Mouse (Mus musculus) bone marrow, adult 2 months (tissue): ENCODE results near the gene 1700016K19Rik. TPM values are rescaled to one million over a fixed set of nuclear protein-coding genes. Genes with fewer than 3 reads are reported as not detected.

Experiments
- H3K27ac ChIP-seq: fragments of 200-500 bp; 2 replicates; pipeline ENCODE4 v1.5.1; 2012; ENCODE audit warnings: low read depth, mild to moderate bottlenecking, control low read depth, inconsistent platforms, low read length; ENCODE audit not compliant: control insufficient read depth, poor library complexity, insufficient read depth
- H3K4me1 ChIP-seq: fragments of 200-500 bp; 2 replicates; pipeline ENCODE4 v1.6.1; 2011; ENCODE audit warnings: low read length; ENCODE audit not compliant: control insufficient read depth, insufficient read depth
- H3K4me3 ChIP-seq: fragments of 200-500 bp; replicated peaks from 2 replicates; pipeline ENCODE3; 2011; ENCODE audit warnings: mild to moderate bottlenecking, low read depth, low read length, control low read depth; ENCODE audit not compliant: control insufficient read depth
- CTCF ChIP-seq: fragments of 200-500 bp; IDR thresholded peaks from 2 replicates; pipeline ENCODE4 v1.5.1; 2011; ENCODE audit warnings: low read length, control low read depth; ENCODE audit not compliant: control insufficient read depth, insufficient read depth
- POLR2A ChIP-seq: fragments of 200-500 bp; IDR thresholded peaks from 2 replicates; pipeline ENCODE4 v1.6.1; 2011; ENCODE audit warnings: low read depth, mild to moderate bottlenecking, control low read depth, low read length, borderline replicate concordance; ENCODE audit not compliant: control insufficient read depth
- WGBS: fragments of 180-500 bp; shearing (Covaris S2); methylation state at CpG from one replicate; pipeline ENCODE4 v1.1.7; 2018; 5-methylcytosine and 5-hydroxymethylcytosine counted together
- polyA plus RNA-seq: library from polyadenylated mRNA; stranded (reverse); fragments of >200 nt; gene quantifications from 2 replicates; pipeline ENCODE4 v1.2.4, GENCODE M21; 2011; ENCODE audit warnings: low replicate concordance; ENCODE audit not compliant: missing spikeins, insufficient read depth, insufficient read length

1700016K19Rik gene
- polyA plus RNA-seq, 1 experiment: not detected

DNA sequence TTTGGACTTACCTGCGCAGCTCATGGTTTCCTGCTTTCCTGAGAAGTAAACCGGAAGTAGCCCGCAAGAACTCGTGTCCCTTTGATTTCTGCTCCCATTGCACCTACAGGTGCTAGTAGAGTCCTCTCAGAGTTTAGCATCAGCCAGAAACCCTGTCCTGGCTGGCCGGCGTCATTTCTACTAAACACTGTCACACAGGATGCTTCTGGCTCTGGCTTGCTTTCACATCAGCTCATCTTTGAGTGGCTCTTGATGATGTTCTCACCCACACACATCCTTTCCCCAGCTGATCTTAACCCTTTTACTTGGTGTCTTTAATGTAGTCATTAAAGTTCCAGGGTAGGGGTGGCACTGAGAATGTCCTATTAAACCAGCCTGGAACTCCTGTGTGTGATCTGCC, 15.5 kb downstream of the 1700016K19Rik start:
- 76% methylated on average over 6 of the region's 6 CpGs for WGBS
- Histone ChIP-seq H3K27ac (no peak overlapping the region), H3K4me3 (no peak overlapping the region), H3K4me1 (no peaks in the 10 kb centered on the region; the same call in 1 of the 2 replicates)
- TF ChIP-seq POLR2A: no peak
- TF ChIP-seq CTCF: no peak

DNA sequence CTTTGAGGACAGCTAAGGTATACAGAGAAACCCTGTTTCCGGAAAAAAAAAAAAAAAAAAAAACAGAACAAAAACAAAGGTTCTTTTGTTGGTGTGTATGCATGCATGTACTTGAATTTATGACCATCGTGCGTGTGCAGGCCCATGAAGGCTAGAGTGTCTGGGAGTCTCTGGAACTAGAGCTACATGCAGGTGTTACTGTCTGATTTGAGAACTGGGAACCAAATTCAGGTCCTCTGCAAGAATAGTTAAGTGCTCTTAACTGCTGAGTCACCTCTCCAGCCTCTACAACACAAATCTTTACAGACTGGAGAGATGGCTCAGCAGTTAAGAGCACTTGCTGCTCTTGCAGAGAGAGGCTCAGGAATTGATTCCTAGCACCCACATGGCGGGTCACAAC, 16.1 kb downstream of the 1700016K19Rik start:
- TF ChIP-seq POLR2A: no peak
- TF ChIP-seq CTCF: no peak
- no peak overlapping the region for H3K27ac ChIP-seq
- 62% methylated on average over 4 of the region's 4 CpGs for WGBS

DNA sequence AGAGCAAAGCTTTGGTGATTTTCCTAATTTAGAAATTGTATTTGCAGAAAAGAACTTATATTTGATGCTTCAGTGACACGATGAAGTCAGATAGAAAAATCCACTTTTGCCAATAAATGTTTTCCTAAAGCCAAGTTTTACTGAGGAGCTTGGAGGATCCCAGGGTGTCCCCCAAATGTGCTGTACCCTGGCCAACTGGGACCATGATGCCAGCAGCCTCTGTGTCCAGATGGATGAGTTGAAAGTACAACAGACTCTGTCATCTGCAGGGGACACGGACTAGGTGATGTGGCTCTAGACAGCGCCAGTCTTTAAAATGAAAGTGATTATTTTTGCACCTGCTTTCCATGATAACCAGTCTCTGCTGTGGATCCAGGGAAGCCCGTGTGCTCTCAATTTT, 20.2 kb downstream of the 1700016K19Rik start:
- Histone ChIP-seq H3K4me1 (no peaks in the 10 kb centered on the region; the same call in 1 of the 2 replicates), H3K27ac (no peak overlapping the region), H3K4me3 (no peak overlapping the region)
- TF ChIP-seq POLR2A (no peak), CTCF (no peak)
- WGBS: 82% methylated on average over 4 of the region's 4 CpGs

More for the DNA sequence above, 16.1 kb downstream of the 1700016K19Rik start:
- Histone ChIP-seq H3K4me1 (no peaks in the 10 kb centered on the region; the same call in 1 of the 2 replicates), H3K4me3 (no peak overlapping the region)

DNA sequence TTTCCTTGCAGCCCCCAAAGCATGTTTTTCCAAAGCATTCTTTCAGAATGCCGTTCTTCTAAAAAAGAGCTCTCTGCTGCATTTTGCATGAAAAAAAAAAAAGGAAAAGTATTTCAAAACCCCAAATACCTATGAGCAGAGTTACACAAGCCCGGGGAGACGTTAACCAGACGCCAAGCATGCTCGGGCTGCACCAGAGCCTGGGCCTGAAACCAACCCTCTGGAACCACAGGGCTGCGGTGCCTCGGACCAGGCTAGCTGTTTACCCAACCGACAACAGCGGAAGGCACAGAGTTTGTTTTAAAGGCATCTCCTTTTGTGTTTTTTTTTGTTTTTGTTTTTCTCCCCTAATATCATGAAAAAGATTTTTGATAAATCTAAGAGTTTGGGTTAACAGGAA, 21.2 kb downstream of the 1700016K19Rik start:
- Histone ChIP-seq H3K27ac (no peak overlapping the region), H3K4me3 (no peak overlapping the region), H3K4me1 (no peaks in the 10 kb centered on the region; the same call in 1 of the 2 replicates)
- no peak for TF ChIP-seq CTCF
- TF ChIP-seq POLR2A: no peak
- 38% methylated on average over 9 of the region's 9 CpGs for WGBS

DNA sequence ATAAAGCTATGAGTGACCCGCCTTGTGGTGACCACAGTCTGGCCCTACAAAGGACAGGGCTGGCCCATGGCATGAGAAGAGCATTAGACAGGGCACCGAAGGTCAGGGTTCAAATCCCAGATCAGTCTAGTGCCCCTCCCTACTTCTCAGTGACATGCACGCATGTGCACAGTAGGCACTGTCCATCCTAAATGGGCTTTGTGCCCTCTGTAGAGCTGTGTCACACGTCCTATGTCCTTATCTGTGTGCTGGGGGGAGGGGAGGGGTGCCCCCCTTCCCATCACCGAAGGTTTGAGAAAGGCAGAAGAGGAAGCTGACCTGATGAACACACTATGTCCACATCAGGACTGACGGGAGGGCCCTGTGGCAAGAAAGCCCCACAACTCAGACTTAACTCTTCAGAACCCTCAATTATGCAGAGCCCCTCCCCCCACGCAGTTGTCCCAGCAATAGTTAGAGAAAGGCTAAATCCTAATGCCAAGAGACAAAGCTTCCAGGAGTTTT, 25.4 kb downstream of the 1700016K19Rik start:
- WGBS: 37% methylated on average over 7 of the region's 7 CpGs
- Histone ChIP-seq H3K4me3 (peak overlapping the region; percentile 67), H3K4me1 (no peaks in the 10 kb centered on the region; the same call in 1 of the 2 replicates), H3K27ac (peak overlapping the region; percentile 60; the same call in 1 of the 2 replicates)
- TF ChIP-seq CTCF (no peak), POLR2A (no peak)

DNA sequence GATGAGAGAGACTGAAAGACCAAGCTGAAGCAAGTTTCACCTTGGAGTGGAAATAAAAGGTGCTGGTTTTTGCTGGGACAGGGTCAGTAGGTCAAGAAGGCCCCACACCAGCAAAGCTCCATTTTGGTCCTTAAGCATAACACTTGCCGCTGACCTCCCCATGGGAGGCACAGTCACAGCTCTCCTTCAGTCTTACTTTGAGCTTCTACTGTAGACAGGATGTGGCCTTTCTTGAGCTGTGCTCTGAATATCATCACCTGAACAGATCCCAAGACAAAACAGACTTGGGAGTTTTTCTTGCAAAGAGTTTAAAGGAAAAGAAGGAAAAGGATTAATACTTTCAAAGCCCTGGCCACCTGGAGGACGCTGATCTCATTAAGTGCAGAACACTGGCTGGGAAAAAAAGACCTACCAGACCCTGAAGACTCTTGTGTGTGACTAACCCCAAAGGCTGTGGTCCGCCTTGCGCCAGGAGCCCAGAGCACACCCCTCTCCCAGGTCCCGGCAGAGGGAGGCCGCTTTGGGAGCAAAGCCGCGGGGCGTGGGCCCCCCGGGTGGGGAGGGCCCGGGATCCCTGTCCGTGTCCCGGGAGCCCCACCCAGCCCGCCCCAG, 26.9 kb downstream of the 1700016K19Rik start:
- WGBS: 10% methylated on average over 14 of the region's 14 CpGs
- Histone ChIP-seq H3K27ac (peak overlapping the region; percentile 80), H3K4me3 (peak overlapping the region; percentile 67), H3K4me1 (no peaks in the 10 kb centered on the region; the same call in 1 of the 2 replicates)
- TF ChIP-seq CTCF (no peak), POLR2A (no peak)

DNA sequence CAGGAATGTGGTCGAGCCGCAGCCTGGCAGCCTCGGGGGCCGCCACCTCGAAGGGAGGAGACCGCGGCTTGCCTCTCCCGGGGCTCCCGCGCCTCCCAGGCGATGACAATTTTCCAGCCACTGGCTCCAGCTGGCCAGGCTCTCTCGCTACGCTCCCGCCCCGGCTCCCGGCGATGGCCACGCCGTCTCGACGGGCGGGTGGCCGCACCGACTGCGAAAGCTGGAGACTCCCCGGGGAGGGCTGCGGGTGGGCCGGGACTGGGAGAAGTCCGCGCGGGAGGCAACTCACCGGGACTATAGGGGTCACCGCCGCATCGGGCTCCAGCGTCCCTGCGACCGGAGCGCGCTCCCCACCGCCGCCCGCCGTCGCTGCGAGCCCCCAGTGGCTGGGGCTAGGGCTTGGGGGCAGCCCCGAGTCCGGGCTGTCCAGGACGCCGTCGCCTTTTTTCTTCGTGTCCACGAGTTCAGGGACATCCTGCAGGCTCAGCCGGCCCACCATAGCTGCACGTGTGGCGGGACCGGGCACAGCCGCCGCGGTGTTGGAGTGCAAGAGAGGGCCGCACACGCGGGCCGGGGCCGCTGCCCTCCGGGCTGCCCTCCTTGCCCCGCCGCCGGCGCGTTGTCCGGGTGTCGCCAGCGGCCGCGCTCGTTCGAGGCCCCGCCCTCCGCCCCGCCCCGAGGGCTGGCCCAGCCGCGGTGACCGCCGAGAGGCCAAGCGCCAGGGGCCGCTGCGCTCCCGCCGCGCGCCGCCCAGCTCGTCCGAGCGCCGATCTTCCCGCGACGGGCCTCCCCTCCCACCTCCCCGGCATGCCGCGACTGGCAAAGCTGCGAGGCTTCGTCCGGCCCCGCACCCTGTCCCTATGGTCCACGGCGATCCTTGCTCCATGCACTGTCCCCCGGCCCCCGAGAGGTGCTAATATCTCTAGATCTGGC, 27.7 kb downstream of the 1700016K19Rik start, which contains the start of gene Rflnb:
TSS of gene Rflnb (minus strand) at position 644 of the 933 bp plus-strand sequence.
- Histone ChIP-seq H3K4me3 (peak within 1 kb of the TSS; percentile 84), H3K4me1 (peaks cover under 1% of the 10 kb centered on the region; the same call in 1 of the 2 replicates), H3K27ac (peak within 1 kb of the TSS; percentile 80)
- under 1% methylated on average over 111 of the region's 112 CpGs for WGBS
- TF ChIP-seq CTCF (peak; percentile 41; the same call in 1 of the 2 replicates), POLR2A (peak; percentile 62; the same call in 1 of the 2 replicates)

DNA sequence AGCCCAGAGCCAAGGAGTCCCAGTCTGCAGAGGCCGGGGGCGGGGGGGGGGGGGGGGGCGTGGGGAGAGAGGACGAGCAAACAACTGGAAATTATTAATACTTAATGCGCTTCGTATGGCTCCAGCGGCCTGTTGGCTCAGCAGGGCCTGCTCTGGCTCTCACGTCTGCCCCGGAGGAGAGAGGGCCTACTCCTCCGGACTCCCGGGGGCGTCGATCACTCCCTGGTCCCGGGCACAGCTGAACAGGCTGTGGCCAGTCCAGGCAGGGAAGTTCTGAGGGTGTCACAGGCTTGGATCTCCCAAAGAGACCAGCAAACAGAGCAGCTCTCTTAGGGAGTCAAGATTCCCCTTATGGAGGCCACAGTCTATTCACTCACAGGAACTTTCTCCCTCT, 28.4 kb downstream of the 1700016K19Rik start:
- 16% methylated on average over 14 of the region's 14 CpGs for WGBS

More for the DNA sequence above, 28.4 kb downstream of the 1700016K19Rik start:
- Histone ChIP-seq H3K27ac (peak overlapping the region; percentile 80), H3K4me1 (peaks cover 2% of the 10 kb centered on the region; the same call in 1 of the 2 replicates), H3K4me3 (peak overlapping the region; percentile 59)
- TF ChIP-seq CTCF: no peak
- TF ChIP-seq POLR2A: no peak
